Mouse (Mus musculus): ENCODE data around the gene Tnfaip8l1.

DNA sequence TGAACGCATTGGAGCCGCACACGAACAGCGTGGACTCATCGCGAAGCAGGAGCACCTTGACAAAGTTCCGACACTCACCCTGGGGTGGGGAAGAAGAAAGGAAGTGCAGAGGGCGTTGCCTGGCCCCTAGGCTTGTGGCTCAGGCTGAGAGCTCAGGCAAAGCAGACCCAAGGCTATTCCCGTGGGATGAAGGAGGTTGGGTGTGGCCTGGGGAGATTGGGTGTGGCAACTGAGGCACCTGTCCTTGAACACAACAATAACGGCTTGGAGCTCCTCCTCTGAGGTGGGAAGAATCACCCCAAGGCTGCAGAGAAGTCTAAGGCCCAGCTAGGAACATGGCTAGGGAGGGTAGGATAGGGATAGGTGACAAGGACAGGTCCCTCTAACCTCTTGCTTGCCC lies 31.1 kb upstream of the Tnfaip8l1 start:
- TF ChIP-seq CTCF (IDR thresholded peaks at IDR 0.05; ENCODE audit: insufficient read depth, low read length) (no peak), POLR2A (IDR thresholded peaks at IDR 0.05; ENCODE audit: borderline replicate concordance, extremely low read depth, low read depth, low read length) (no peak)

All from lung, adult 2 months (tissue).